Mouse (Mus musculus) heart, embryonic 15.5 days (tissue): ENCODE data around the gene Ube2d2b. TPM values are rescaled to one million over a fixed set of nuclear protein-coding genes. Genes with fewer than 3 reads are reported as not detected.

Source experiments
- ATAC-seq: fragments of 200-750 bp; cut with Nextera tagmentation; replicated peaks from 2 replicates; pipeline ENCODE4 v1.8.0; 2017; ENCODE audit warnings: low read depth, moderate TSS enrichment; ENCODE audit not compliant: insufficient number of reproducible peaks, insufficient read depth, low FRiP score
- H3K27ac ChIP-seq: fragments of 300-500 bp; sonication (generic); 2 replicates; pipeline ENCODE4 v1.5.1; 2015; ENCODE audit warnings: mild to moderate bottlenecking, inconsistent platforms
- H3K27me3 ChIP-seq: fragments of 300-500 bp; sonication (generic); 2 replicates; pipeline ENCODE4 v1.6.1; 2015; ENCODE audit warnings: inconsistent platforms
- H3K36me3 ChIP-seq: fragments of 300-500 bp; sonication (generic); 2 replicates; pipeline ENCODE4 v1.6.1; 2015; ENCODE audit warnings: mild to moderate bottlenecking, inconsistent platforms
- H3K4me1 ChIP-seq: fragments of 300-500 bp; sonication (generic); replicated peaks from 2 replicates; pipeline ENCODE4 v1.6.1; 2015; ENCODE audit warnings: inconsistent platforms
- H3K4me2 ChIP-seq: fragments of 300-500 bp; sonication (generic); 2 replicates; pipeline ENCODE4 v1.6.1; 2015; ENCODE audit warnings: inconsistent platforms, mild to moderate bottlenecking, moderate library complexity
- H3K4me3 ChIP-seq: fragments of 300-500 bp; sonication (generic); 2 replicates; pipeline ENCODE4 v1.5.1; 2015; ENCODE audit warnings: mild to moderate bottlenecking, inconsistent platforms
- H3K9ac ChIP-seq: fragments of 300-500 bp; sonication (generic); 2 replicates; pipeline ENCODE4 v1.6.1; 2015; ENCODE audit warnings: mild to moderate bottlenecking, inconsistent platforms
- H3K9me3 ChIP-seq: fragments of 300-500 bp; sonication (generic); replicated peaks from 2 replicates; pipeline ENCODE4 v1.6.1; 2016; ENCODE audit warnings: inconsistent platforms
- WGBS: fragments of 180-500 bp; shearing (Covaris S2); methylation state at CpG from one replicate; pipeline ENCODE4 v1.1.7; 2015; ENCODE audit warnings: mixed read lengths; 5-methylcytosine and 5-hydroxymethylcytosine counted together
- polyA plus RNA-seq: library from polyadenylated mRNA; unstranded; fragments of >200 nt; fragmentation: Nextera tagmentation; extraction: Ambion mirVana; gene quantifications from 2 replicates; pipeline ENCODE4 v1.2.1, GENCODE M21; 2015

Gene Ube2d2b
- 0.21 and 0.22 TPM in 2 replicates for polyA plus RNA-seq

- no peak within 1 kb of the TSS for H3K27ac ChIP-seq
- peaks cover 5% of the 10 kb centered on the region for H3K4me1 ChIP-seq
- H3K4me2 ChIP-seq = no peak within 1 kb of the TSS
- no peak for ATAC-seq
- no peak within 1 kb of the TSS for H3K9ac ChIP-seq
- H3K36me3 ChIP-seq = peaks cover 11% of the 10 kb centered on the region
- no peaks in the 10 kb centered on the region for H3K9me3 ChIP-seq
- WGBS = 96% methylated on average over 22 of the region's 22 CpGs
- no peaks in the 10 kb centered on the region for H3K27me3 ChIP-seq
- no peak within 1 kb of the TSS for H3K4me3 ChIP-seq
These were observed at the start of gene Ube2d2b for GRCm38 (mm10) chr5:107829998-107830560. Gene Ube2d2b, plus strand, starts transcription at chr5:107830099.

- Histone ChIP-seq H3K27ac (no peak overlapping the region), H3K4me2 (no peak overlapping the region), H3K4me1 (no peaks in the 10 kb centered on the region), H3K4me3 (no peak overlapping the region), H3K36me3 (peaks cover 21% of the 10 kb centered on the region; the same call in 1 of the 2 replicates), H3K27me3 (no peaks in the 10 kb centered on the region), H3K9ac (no peak overlapping the region), H3K9me3 (no peaks in the 10 kb centered on the region)
- WGBS = 85% methylated on average over 1 of the region's 1 CpGs
- no peak for ATAC-seq
These were observed 47.5 kb upstream of the Ube2d2b start for GRCm38 (mm10) chr5:107782360-107782759.

- no peak for ATAC-seq
- WGBS = 73% methylated on average over 7 of the region's 7 CpGs
- H3K4me2 ChIP-seq = no peak overlapping the region
- no peaks in the 10 kb centered on the region for H3K27me3 ChIP-seq
- no peak overlapping the region for H3K4me3 ChIP-seq
- no peak overlapping the region for H3K27ac ChIP-seq
- no peaks in the 10 kb centered on the region for H3K9me3 ChIP-seq
- peaks cover 22% of the 10 kb centered on the region; the same call in 1 of the 2 replicates for H3K36me3 ChIP-seq
- H3K9ac ChIP-seq = no peak overlapping the region
- H3K4me1 ChIP-seq = peaks cover 2% of the 10 kb centered on the region
These were observed 42.0 kb upstream of the Ube2d2b start for GRCm38 (mm10) chr5:107787682-107788443.

GRCm38 (mm10) chr5:107789492-107789891 is 40.4 kb upstream of the Ube2d2b start:
- ATAC-seq = no peak
- Histone ChIP-seq H3K9ac (no peak overlapping the region), H3K27me3 (no peaks in the 10 kb centered on the region), H3K4me3 (no peak overlapping the region), H3K4me1 (peaks cover 10% of the 10 kb centered on the region), H3K27ac (no peak overlapping the region), H3K4me2 (no peak overlapping the region), H3K9me3 (no peaks in the 10 kb centered on the region), H3K36me3 (peaks cover 20% of the 10 kb centered on the region; the same call in 1 of the 2 replicates)
- WGBS = 68% methylated on average over 5 of the region's 5 CpGs

GRCm38 (mm10) chr5:107791966-107792365 is 37.9 kb upstream of the Ube2d2b start:
- ATAC-seq = no peak
- H3K9ac ChIP-seq = no peak overlapping the region
- no peak overlapping the region for H3K27ac ChIP-seq
- no peak overlapping the region for H3K4me3 ChIP-seq
- no peaks in the 10 kb centered on the region for H3K9me3 ChIP-seq
- no peaks in the 10 kb centered on the region for H3K27me3 ChIP-seq
- WGBS = 95% methylated on average over 2 of the region's 2 CpGs
- H3K4me1 ChIP-seq = peaks cover 10% of the 10 kb centered on the region
- no peak overlapping the region for H3K4me2 ChIP-seq
- peaks cover 6% of the 10 kb centered on the region; the same call in 1 of the 2 replicates for H3K36me3 ChIP-seq

GRCm38 (mm10) chr5:107792516-107792915 is 37.4 kb upstream of the Ube2d2b start:
- H3K9me3 ChIP-seq = no peaks in the 10 kb centered on the region
- H3K27me3 ChIP-seq = no peaks in the 10 kb centered on the region
- ATAC-seq = no peak
- H3K4me2 ChIP-seq = no peak overlapping the region
- WGBS = 92% methylated on average over 3 of the region's 3 CpGs
- peaks cover 2% of the 10 kb centered on the region; the same call in 1 of the 2 replicates for H3K36me3 ChIP-seq
- no peak overlapping the region for H3K4me3 ChIP-seq
- H3K4me1 ChIP-seq = peaks cover 10% of the 10 kb centered on the region
- no peak overlapping the region for H3K9ac ChIP-seq
- H3K27ac ChIP-seq = peak overlapping the region; percentile 73

GRCm38 (mm10) chr5:107793258-107793657 is 36.6 kb upstream of the Ube2d2b start:
- no peak overlapping the region for H3K4me3 ChIP-seq
- peak overlapping the region; percentile 73 for H3K27ac ChIP-seq
- H3K9ac ChIP-seq = no peak overlapping the region
- no peaks in the 10 kb centered on the region for H3K9me3 ChIP-seq
- H3K36me3 ChIP-seq = no peaks in the 10 kb centered on the region
- H3K4me1 ChIP-seq = peaks cover 10% of the 10 kb centered on the region
- peak; percentile 88 for ATAC-seq
- no peak overlapping the region for H3K4me2 ChIP-seq
- H3K27me3 ChIP-seq = no peaks in the 10 kb centered on the region
- WGBS = 12% methylated on average over 3 of the region's 3 CpGs

- no peak overlapping the region for H3K9ac ChIP-seq
- 15% methylated on average over 2 of the region's 2 CpGs for WGBS
- H3K36me3 ChIP-seq = no peaks in the 10 kb centered on the region
- ATAC-seq = no peak
- no peaks in the 10 kb centered on the region for H3K9me3 ChIP-seq
- H3K4me2 ChIP-seq = no peak overlapping the region
- H3K27me3 ChIP-seq = no peaks in the 10 kb centered on the region
- H3K4me3 ChIP-seq = no peak overlapping the region
- no peak overlapping the region for H3K27ac ChIP-seq
- H3K4me1 ChIP-seq = peaks cover 10% of the 10 kb centered on the region
These were observed 36.0 kb upstream of the Ube2d2b start for GRCm38 (mm10) chr5:107793927-107794326.

GRCm38 (mm10) chr5:107798290-107798689 is 31.6 kb upstream of the Ube2d2b start:
- Histone ChIP-seq H3K9ac (no peak overlapping the region), H3K4me1 (peaks cover 4% of the 10 kb centered on the region; the same call in 1 of the 2 replicates), H3K27me3 (no peaks in the 10 kb centered on the region), H3K9me3 (no peaks in the 10 kb centered on the region), H3K27ac (no peak overlapping the region), H3K36me3 (no peaks in the 10 kb centered on the region; the same call in 1 of the 2 replicates), H3K4me2 (no peak overlapping the region), H3K4me3 (no peak overlapping the region)
- 94% methylated on average over 6 of the region's 6 CpGs for WGBS
- ATAC-seq = no peak

- ATAC-seq = no peak
- no peaks in the 10 kb centered on the region; the same call in 1 of the 2 replicates for H3K36me3 ChIP-seq
- no peaks in the 10 kb centered on the region for H3K9me3 ChIP-seq
- no peak overlapping the region for H3K4me2 ChIP-seq
- no peaks in the 10 kb centered on the region for H3K4me1 ChIP-seq
- H3K4me3 ChIP-seq = no peak overlapping the region
- H3K27me3 ChIP-seq = no peaks in the 10 kb centered on the region
- H3K9ac ChIP-seq = no peak overlapping the region
- 75% methylated on average over 2 of the region's 2 CpGs for WGBS
- H3K27ac ChIP-seq = no peak overlapping the region
These were observed 28.7 kb upstream of the Ube2d2b start for GRCm38 (mm10) chr5:107801234-107801633.

GRCm38 (mm10) chr5:107802621-107803020 is 27.3 kb upstream of the Ube2d2b start:
- Histone ChIP-seq H3K27ac (no peak overlapping the region), H3K9me3 (no peaks in the 10 kb centered on the region), H3K27me3 (no peaks in the 10 kb centered on the region), H3K4me1 (no peaks in the 10 kb centered on the region), H3K9ac (no peak overlapping the region), H3K36me3 (no peaks in the 10 kb centered on the region; the same call in 1 of the 2 replicates), H3K4me2 (no peak overlapping the region), H3K4me3 (no peak overlapping the region)
- ATAC-seq = no peak
